Mouse (Mus musculus) lung, embryonic 15.5 days (tissue): Measurements from ENCODE around the gene Scn2b. TPM values are rescaled to one million over a fixed set of nuclear protein-coding genes. Genes with fewer than 3 reads are reported as not detected.
A peak's percentile ranks its signal among the peaks of the same experiment; 100 is the strongest.

Experiments used
- ATAC-seq: fragments of 200-750 bp; cut with Nextera tagmentation; 2 replicates; pipeline ENCODE4 v1.8.0; 2017; ENCODE audit warnings: moderate number of reproducible peaks, borderline replicate concordance; ENCODE audit not compliant: low FRiP score, low TSS enrichment; ENCODE audit errors: extremely low read depth
- H3K27ac ChIP-seq: fragments of 300-500 bp; sonication (generic); 2 replicates; pipeline ENCODE4 v1.5.1; 2015; ENCODE audit warnings: moderate library complexity, mild to moderate bottlenecking, inconsistent platforms
- H3K27me3 ChIP-seq: fragments of 300-500 bp; sonication (generic); 2 replicates; pipeline ENCODE4 v1.6.1; 2015; ENCODE audit warnings: inconsistent platforms
- H3K36me3 ChIP-seq: fragments of 300-500 bp; sonication (generic); 2 replicates; pipeline ENCODE4 v1.6.1; 2015; ENCODE audit warnings: inconsistent platforms
- H3K4me1 ChIP-seq: fragments of 300-500 bp; sonication (generic); 2 replicates; pipeline ENCODE4 v1.6.1; 2015; ENCODE audit warnings: inconsistent platforms
- H3K4me2 ChIP-seq: fragments of 300-500 bp; sonication (generic); 2 replicates; pipeline ENCODE4 v1.6.1; 2015; ENCODE audit warnings: inconsistent platforms, mild to moderate bottlenecking, moderate library complexity
- H3K4me3 ChIP-seq: fragments of 300-500 bp; sonication (generic); 2 replicates; pipeline ENCODE4 v1.5.1; 2015; ENCODE audit warnings: mild to moderate bottlenecking, inconsistent platforms
- H3K9ac ChIP-seq: fragments of 300-500 bp; sonication (generic); 2 replicates; pipeline ENCODE4 v1.6.1; 2015; ENCODE audit warnings: inconsistent platforms
- H3K9me3 ChIP-seq: fragments of 300-500 bp; sonication (generic); 2 replicates; pipeline ENCODE4 v1.6.1; 2016; ENCODE audit warnings: inconsistent platforms
- WGBS: fragments of 180-500 bp; shearing (Covaris S2); methylation state at CpG from one replicate; pipeline ENCODE4 v1.1.7; 2015; 5-methylcytosine and 5-hydroxymethylcytosine counted together
- polyA plus RNA-seq: library from polyadenylated mRNA; unstranded; fragments of >200 nt; fragmentation: Nextera tagmentation; extraction: Ambion mirVana; gene quantifications from 2 replicates; pipeline ENCODE4 v1.2.1, GENCODE M21; 2015

The Scn2b gene
- polyA plus RNA-seq, 1 experiment from 2014 or later, result 4.2 TPM

DNA sequence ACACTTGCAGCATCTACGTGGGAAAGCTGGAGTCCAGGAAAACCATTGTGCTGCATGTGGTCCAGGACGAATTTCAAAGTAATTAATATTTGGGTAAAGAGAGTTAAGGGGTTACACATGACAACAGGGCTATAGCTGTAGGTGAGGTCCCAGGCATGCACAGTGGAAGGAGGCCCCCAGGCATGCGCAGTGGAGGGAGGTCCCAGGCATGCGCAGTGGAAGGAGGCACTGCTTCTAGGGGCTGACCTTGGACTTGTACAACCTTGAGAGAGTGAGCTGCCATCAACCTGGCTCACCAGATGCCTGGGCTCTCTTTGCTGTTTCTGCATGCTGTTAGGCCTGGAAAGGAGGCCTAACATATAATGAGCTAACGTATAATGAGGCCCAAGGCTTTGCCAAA, 19.7 kb upstream of the Scn2b start:
- Histone ChIP-seq H3K9me3 (no peaks in the 10 kb centered on the region), H3K27me3 (no peaks in the 10 kb centered on the region), H3K9ac (no peak overlapping the region), H3K4me3 (no peak overlapping the region), H3K4me2 (no peak overlapping the region), H3K36me3 (no peaks in the 10 kb centered on the region), H3K4me1 (no peaks in the 10 kb centered on the region), H3K27ac (no peak overlapping the region)
- ATAC-seq, result no peak
- WGBS, result 72% methylated on average over 5 of the region's 5 CpGs

DNA sequence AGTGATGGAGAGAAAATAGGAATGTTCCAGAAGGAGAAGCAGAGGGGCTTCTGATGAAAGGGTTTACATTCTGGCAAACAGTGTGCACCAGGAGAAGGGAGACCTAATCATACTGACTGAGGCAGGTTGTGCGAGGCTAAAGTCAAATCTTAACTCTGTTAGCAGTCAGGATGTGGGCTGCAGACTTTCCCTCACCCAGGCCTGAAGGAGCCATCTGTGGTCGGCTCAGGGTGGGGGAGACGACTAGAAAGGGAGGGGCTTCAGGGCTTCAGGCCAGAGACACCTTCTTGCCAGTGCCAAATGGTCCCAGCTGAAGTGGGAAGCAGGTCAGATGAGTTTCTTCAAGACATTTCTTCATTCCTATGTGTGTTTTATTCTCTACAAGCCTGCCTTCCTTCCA, 19.2 kb upstream of the Scn2b start:
- no peaks in the 10 kb centered on the region for H3K27me3 ChIP-seq
- H3K4me1 ChIP-seq, result no peaks in the 10 kb centered on the region
- no peak overlapping the region for H3K4me2 ChIP-seq
- no peak overlapping the region for H3K27ac ChIP-seq
- no peak overlapping the region for H3K9ac ChIP-seq
- ATAC-seq, result no peak
- no peak overlapping the region for H3K4me3 ChIP-seq
- no peaks in the 10 kb centered on the region for H3K9me3 ChIP-seq
- 40% methylated on average over 3 of the region's 3 CpGs for WGBS
- H3K36me3 ChIP-seq, result no peaks in the 10 kb centered on the region

DNA sequence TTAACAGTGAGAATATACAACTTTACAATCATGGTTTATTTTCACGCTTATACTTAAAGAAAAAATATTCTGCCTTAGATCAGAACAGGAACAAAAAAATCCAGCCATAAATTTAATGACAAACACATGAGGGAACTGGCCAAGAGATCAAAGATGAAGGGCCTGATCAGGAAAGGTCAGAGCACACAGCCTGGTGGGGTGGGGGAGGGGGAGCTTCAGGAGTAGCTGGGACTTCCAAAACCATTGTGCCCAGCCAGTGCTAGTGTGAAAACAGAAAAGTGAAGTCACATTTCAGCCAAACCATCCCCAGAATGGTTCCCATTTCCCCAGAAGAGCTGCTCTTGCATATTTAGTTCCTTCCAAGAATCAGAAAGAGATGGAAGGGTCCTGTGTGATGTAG, 15.1 kb upstream of the Scn2b start:
- Histone ChIP-seq H3K27me3 (no peaks in the 10 kb centered on the region), H3K27ac (no peak overlapping the region), H3K4me1 (no peaks in the 10 kb centered on the region), H3K4me3 (no peak overlapping the region), H3K9ac (no peak overlapping the region), H3K4me2 (no peak overlapping the region), H3K36me3 (no peaks in the 10 kb centered on the region), H3K9me3 (no peaks in the 10 kb centered on the region)
- WGBS, result 80% methylated on average over 1 of the region's 1 CpGs
- no peak for ATAC-seq

DNA sequence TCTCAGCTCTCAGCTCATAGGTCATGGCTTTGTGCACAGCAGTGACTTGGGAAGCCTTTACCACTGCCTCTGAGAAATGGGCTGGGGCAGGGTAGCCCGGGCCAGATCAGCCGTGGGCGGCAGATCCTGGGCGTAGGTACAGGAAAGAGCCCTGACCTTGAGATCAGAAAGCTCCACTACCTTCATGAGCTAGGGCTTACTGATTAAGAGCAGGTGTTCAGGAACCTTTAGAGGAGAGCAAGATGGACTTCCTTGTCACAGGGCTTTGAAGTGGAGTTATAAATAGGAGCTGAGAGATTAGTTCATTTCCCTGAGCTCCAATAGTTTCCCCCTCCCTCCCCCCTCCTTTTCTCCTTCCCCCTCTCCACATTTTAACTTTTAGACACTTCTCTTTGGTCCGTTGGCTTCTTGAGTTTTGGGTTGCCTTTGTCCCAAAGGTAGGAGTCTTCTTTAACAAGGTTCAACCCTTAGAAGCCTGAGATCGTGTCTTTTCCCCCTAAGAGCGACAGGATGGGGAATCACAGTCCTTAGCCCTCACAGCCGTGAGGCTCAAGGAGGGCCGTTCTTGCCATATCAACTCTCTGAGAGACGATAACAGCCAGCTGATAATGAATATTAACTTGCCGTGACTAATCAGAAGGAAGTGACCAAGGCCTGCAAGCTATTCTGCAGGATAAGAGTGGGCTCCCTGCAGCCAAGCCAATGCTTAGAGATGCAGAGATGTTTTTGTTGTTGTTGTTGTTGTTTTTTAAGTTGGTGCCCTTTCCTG, 14.2 kb upstream of the Scn2b start:
- Histone ChIP-seq H3K27me3 (no peaks in the 10 kb centered on the region), H3K4me3 (no peak overlapping the region), H3K4me2 (no peak overlapping the region), H3K36me3 (no peaks in the 10 kb centered on the region), H3K4me1 (no peaks in the 10 kb centered on the region), H3K9ac (no peak overlapping the region), H3K27ac (no peak overlapping the region), H3K9me3 (no peaks in the 10 kb centered on the region)
- ATAC-seq, result no peak
- WGBS, result 45% methylated on average over 11 of the region's 11 CpGs

DNA sequence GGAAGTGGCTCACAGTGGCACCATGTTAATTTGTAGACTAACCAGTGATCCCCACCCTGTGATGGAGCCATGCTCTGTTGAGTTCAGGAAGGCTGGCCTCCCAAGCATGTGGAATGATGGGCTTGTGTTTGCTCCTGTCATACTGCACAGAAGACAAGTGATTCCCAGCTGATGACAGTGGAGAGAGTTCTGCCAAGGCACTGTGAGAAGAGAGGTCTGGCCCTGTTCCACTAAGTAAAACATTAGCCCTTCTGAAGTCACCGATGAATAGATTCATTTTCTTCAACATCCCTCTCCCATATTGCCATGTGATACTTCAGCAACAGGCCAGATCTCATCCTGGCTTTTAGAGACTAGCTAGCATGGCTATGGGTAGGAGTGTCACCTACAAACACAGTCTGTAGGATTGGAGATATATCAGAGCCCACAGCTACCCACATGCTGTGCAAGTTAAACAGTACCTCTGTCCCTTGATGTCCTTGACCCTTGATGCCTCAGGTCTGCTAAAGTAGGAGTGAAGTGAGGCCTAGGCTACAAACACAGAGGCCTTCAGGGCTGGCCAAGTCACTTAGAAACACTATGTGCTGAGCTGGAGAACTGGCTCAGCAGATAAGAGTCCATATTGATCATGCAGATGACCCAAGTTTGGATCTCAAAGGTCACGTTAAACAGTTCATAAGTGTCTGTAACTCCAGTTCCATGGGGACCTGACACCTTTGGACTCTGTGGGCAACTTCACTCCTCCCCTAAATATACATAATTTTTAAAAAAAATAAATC, 11.8 kb upstream of the Scn2b start:
- WGBS, result 78% methylated on average over 2 of the region's 2 CpGs
- H3K36me3 ChIP-seq, result no peaks in the 10 kb centered on the region
- H3K4me1 ChIP-seq, result no peaks in the 10 kb centered on the region
- no peak overlapping the region for H3K9ac ChIP-seq
- H3K27ac ChIP-seq, result no peak overlapping the region
- no peak for ATAC-seq
- H3K4me3 ChIP-seq, result no peak overlapping the region
- no peaks in the 10 kb centered on the region for H3K9me3 ChIP-seq
- no peak overlapping the region for H3K4me2 ChIP-seq
- H3K27me3 ChIP-seq, result no peaks in the 10 kb centered on the region

DNA sequence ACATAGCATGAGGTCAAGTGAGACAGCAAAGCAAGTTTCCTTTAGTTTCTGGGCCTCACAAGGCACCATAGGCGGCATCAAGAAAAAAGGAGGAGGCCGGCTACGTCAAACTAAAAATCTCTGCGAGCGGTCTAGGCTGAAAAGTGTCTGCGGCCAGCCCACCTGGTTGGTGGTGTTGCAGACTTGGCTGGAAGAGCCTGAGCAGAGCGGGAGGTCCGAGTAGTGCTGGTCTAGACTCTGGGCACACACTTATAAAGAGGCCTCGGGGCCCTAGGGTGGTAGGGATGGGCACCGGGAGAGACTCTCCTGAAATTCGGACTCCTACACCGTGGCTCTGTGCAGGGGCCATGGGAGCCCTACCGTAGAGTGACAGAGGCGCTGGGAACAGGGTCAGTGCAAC, 1.9 kb upstream of the Scn2b start:
- H3K36me3 ChIP-seq, result no peaks in the 10 kb centered on the region
- peak; percentile 73; the same call in 1 of the 2 replicates for ATAC-seq
- no peak overlapping the region for H3K27ac ChIP-seq
- H3K9me3 ChIP-seq, result no peaks in the 10 kb centered on the region
- no peaks in the 10 kb centered on the region; the same call in 1 of the 2 replicates for H3K27me3 ChIP-seq
- H3K4me3 ChIP-seq, result peak overlapping the region; percentile 39
- peak overlapping the region; percentile 61 for H3K4me2 ChIP-seq
- H3K4me1 ChIP-seq, result peaks cover 12% of the 10 kb centered on the region
- WGBS, result 4% methylated on average over 14 of the region's 14 CpGs
- H3K9ac ChIP-seq, result no peak overlapping the region

DNA sequence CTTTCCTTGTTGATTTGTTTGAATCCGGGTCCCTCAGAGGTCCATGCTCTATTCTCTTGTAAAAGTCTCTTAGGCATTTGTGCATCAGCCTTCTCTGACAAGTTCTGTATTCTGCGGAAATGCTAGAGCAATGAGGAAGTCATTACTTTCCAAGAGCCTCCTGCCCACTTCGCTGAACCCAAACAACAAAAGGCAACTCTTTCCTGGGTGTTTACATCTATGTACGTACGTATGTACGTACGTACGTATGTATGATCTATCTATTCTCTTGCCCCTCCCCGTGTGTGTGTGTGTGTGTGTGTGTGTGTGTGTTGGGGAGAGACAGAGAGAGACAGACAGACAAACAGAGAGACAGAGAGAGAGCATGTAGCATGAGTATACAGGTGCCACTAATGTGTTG, 763 bp upstream of the Scn2b start:
- ATAC-seq, result no peak

DNA sequence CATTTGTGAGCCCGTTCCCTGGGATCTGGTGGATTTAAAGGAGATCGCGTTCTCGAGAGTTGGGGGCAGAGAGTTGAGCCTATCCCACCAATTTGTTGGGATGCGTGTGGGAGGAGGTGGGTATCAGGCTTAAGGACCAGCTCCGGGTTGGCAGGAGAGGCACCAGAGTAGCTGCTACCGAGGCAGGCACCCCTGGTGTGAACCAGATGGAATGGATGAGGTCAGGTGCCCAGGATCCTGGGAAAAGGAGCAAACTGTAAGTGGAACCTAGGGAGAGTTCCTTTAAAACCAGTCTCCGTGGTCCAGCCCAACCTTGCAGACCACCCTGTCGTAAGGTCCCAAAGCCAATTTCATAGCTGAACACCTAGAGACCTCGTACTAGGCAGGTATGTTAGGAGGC, 970 bp downstream of the Scn2b start:
- Histone ChIP-seq H3K4me2 (peak overlapping the region; percentile 67), H3K27me3 (no peaks in the 10 kb centered on the region; the same call in 1 of the 2 replicates), H3K4me1 (peaks cover 16% of the 10 kb centered on the region), H3K36me3 (no peaks in the 10 kb centered on the region), H3K4me3 (peak overlapping the region; percentile 54), H3K9ac (peak overlapping the region; percentile 43), H3K27ac (no peak overlapping the region), H3K9me3 (no peaks in the 10 kb centered on the region)
- WGBS, result 23% methylated on average over 10 of the region's 10 CpGs
- no peak for ATAC-seq

More for the DNA sequence above, 763 bp upstream of the Scn2b start:
- Histone ChIP-seq H3K36me3 (no peaks in the 10 kb centered on the region), H3K4me1 (peaks cover 13% of the 10 kb centered on the region), H3K4me2 (no peak overlapping the region), H3K9me3 (no peaks in the 10 kb centered on the region), H3K27me3 (no peaks in the 10 kb centered on the region; the same call in 1 of the 2 replicates), H3K4me3 (no peak overlapping the region), H3K9ac (no peak overlapping the region), H3K27ac (no peak overlapping the region)
- 47% methylated on average over 9 of the region's 9 CpGs for WGBS

DNA sequence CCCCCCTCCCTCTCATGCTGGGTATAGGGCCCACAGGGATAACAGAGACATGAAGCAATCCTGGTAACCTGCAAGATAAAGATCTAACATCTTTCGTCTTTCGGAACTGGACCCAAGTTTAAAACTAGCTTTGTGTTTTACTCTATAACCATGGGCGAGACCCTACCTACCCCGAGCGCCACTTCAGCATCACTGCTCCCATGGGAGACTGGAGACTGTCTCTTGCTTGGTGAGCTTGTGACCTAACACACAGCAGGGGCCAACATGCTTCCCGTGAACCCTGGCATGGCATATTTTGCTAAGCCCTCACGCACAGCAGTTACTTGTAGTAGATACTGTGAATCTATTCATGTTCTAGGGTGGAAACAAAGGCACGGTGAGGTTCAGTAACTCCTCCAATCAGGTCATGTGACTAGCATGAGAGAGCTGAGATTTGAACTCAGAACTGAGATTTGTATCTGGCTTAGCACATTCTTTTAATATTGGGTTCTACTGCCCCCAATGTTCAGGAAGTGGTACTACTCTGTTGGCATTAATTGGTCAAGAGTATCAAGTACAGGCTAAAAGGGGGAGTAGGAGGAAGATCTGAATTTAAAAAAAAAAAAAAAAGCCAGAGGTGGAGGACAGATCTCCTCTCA, 1.9 kb downstream of the Scn2b start:
- H3K4me1 ChIP-seq, result peaks cover 16% of the 10 kb centered on the region
- no peak overlapping the region for H3K4me3 ChIP-seq
- ATAC-seq, result no peak
- H3K27ac ChIP-seq, result no peak overlapping the region
- H3K9me3 ChIP-seq, result no peaks in the 10 kb centered on the region
- H3K36me3 ChIP-seq, result no peaks in the 10 kb centered on the region
- no peak overlapping the region for H3K9ac ChIP-seq
- H3K4me2 ChIP-seq, result no peak overlapping the region
- WGBS, result 90% methylated on average over 8 of the region's 8 CpGs
- H3K27me3 ChIP-seq, result no peaks in the 10 kb centered on the region; the same call in 1 of the 2 replicates

DNA sequence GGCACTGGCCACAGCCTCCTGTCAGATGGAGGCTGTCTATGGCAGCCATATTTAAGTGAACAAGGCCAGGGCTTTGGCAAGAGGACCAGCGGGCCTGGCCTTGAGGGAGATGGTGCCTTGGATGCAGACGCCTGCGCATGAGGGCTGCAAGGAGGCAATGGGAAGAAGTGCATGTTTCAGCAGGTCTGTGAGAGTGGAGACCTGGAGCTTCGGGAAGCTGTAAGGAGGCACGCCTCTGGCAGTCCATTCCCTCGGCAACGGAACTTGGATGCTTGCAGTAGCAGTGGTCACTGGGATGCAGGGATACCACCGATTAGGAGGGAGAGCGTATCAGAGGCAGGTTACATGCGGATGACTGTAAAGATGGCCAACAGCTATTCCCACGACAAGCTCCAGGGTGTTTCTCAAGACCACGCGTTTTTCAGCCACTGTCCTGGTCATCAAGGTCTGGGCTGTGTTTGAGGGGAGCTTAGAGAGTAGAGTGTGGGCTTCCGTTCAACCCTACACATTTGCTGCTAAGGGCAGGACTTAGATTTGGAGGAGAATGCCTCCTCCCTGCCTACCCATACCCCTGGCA, 2.5 kb downstream of the Scn2b start:
- no peak overlapping the region for H3K4me3 ChIP-seq
- no peaks in the 10 kb centered on the region for H3K36me3 ChIP-seq
- ATAC-seq, result no peak
- no peak overlapping the region for H3K4me2 ChIP-seq
- H3K9ac ChIP-seq, result no peak overlapping the region
- WGBS, result 86% methylated on average over 14 of the region's 14 CpGs
- no peak overlapping the region for H3K27ac ChIP-seq
- H3K27me3 ChIP-seq, result no peaks in the 10 kb centered on the region; the same call in 1 of the 2 replicates
- no peaks in the 10 kb centered on the region for H3K9me3 ChIP-seq
- H3K4me1 ChIP-seq, result peaks cover 16% of the 10 kb centered on the region

DNA sequence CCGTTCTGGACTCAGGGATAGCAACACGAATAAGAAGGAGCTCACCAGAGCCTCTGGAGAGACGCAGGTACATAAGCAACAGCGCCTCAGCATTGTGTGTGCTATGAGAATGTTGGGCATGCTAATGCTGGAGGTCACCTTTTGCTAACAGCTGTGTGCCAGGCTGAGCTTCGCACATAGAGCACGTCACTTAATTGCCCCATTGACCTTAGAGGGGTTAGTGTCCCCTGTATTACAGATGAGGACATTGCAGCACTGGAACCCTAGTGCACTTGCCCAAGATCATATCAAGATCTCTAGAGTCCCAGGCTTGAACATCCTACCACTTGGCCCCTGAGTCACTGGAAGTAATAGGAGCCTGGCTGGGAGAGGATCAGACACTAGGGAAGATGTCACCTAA, 3.0 kb downstream of the Scn2b start:
- Histone ChIP-seq H3K36me3 (no peaks in the 10 kb centered on the region), H3K27ac (no peak overlapping the region), H3K27me3 (no peaks in the 10 kb centered on the region; the same call in 1 of the 2 replicates), H3K4me3 (no peak overlapping the region), H3K4me1 (peaks cover 16% of the 10 kb centered on the region), H3K9ac (no peak overlapping the region), H3K9me3 (no peaks in the 10 kb centered on the region), H3K4me2 (no peak overlapping the region)
- 86% methylated on average over 6 of the region's 6 CpGs for WGBS
- ATAC-seq, result no peak
